Mouse (Mus musculus) lung, adult 2 months (tissue): Measurements from ENCODE around the gene Sin3a.

Source experiments
- CTCF ChIP-seq: fragments of 200-500 bp; IDR thresholded peaks from 2 replicates; pipeline ENCODE4 v1.5.1; 2011; ENCODE audit warnings: mild to moderate bottlenecking, low read length, control low read depth; ENCODE audit not compliant: insufficient read depth
- POLR2A ChIP-seq: fragments of 200-500 bp; IDR thresholded peaks from 2 replicates; pipeline ENCODE4 v1.6.1; 2011; ENCODE audit warnings: low read depth, mild to moderate bottlenecking, control low read depth, low read length, borderline replicate concordance; ENCODE audit errors: extremely low read depth

DNA sequence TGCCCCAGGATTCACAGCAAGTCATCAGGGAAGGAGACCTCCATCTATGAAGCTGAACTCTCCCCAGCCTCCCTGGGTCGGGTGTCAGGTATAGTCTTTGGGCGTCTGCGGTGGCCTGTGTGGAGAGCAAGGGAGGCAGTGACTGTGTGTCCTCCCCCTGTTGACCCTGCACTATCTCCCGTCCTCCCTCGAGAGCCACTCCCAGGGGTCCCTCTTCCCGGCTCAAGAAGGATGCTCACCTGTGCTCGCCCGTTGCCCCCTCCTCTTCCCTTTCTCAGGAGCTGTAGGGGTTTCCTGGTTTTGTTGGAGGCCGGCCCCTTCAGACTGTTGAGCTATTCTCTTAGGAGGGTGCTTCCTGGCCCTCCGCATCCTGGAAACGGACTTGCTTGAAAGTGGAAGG, 71.4 kb downstream of the Sin3a start:
- TF ChIP-seq CTCF (no peak), POLR2A (no peak)
